Comparison of ENCODE assay signal across 8 mouse cellular contexts in genomic region chr1:151428263-151429221, GRCm38 (mm10). TPM values are rescaled to one million over a fixed set of nuclear protein-coding genes. Genes with fewer than 3 reads are reported as not detected.
A peak's percentile ranks its signal among the peaks of the same experiment; 100 is the strongest.
DNase-seq lines count a peak whose midpoint lies in the region; ATAC-seq and TF ChIP-seq lines count a peak whose summit lies in the region.

Gene Swt1 (minus strand): TSS chr1:151428455.
Gene Trmt1l (plus strand): TSS chr1:151428542.

- H3K4me3 ChIP-seq in ES-Bruce4 (ENCODE audit: low read depth, low read length) = peak within 1 kb of the TSS; percentile 93
- H3K4me3 ChIP-seq in forebrain, embryonic 13.5 days = peak within 1 kb of the TSS; percentile 94
- H3K4me3 ChIP-seq in liver, postnatal 0 days (ENCODE audit: low read depth, low read length) = peak within 1 kb of the TSS; percentile 97
- peak within 1 kb of the TSS; percentile 87 for H3K4me3 ChIP-seq in neural tube, embryonic 14.5 days (ENCODE audit: low read depth, low read length)

- ATAC-seq in cerebellum, adult (ENCODE audit: insufficient number of reproducible peaks, low FRiP score, low TSS enrichment) = peak; percentile 98
- ATAC-seq in forebrain, embryonic 13.5 days = peak; percentile 99
- ATAC-seq in liver, postnatal 0 days = peak; percentile 98
- peak; percentile 100 for ATAC-seq in neural tube, embryonic 14.5 days (ENCODE audit: low read depth)

- WGBS in forebrain, embryonic 13.5 days = under 1% methylated on average over 73 of the region's 74 CpGs
- WGBS in large intestine, adult 2 months = under 1% methylated on average over 74 of the region's 74 CpGs
- WGBS in liver, postnatal 0 days (ENCODE audit: insufficient replicate concordance) = under 1% methylated on average over 71 of the region's 74 CpGs
- under 1% methylated on average over 74 of the region's 74 CpGs for WGBS in neural tube, embryonic 14.5 days

- peaks cover 5% of the 10 kb centered on the region; the same call in 1 of the 2 replicates for H3K36me3 ChIP-seq in ES-Bruce4 (ENCODE audit: control insufficient read depth, insufficient read depth, low read length, poor library complexity, severe bottlenecking)
- peaks cover under 1% of the 10 kb centered on the region; the same call in 1 of the 2 replicates for H3K36me3 ChIP-seq in forebrain, embryonic 13.5 days (ENCODE audit: poor library complexity, severe bottlenecking)
- H3K36me3 ChIP-seq in liver, postnatal 0 days (replicated peaks; ENCODE audit: insufficient read depth, low read length) = no peaks in the 10 kb centered on the region
- no peaks in the 10 kb centered on the region for H3K36me3 ChIP-seq in neural tube, embryonic 14.5 days (ENCODE audit: control insufficient read depth, insufficient read depth, low read length)

- H3K4me2 ChIP-seq in forebrain, embryonic 13.5 days = peak within 1 kb of the TSS; percentile 73
- peak within 1 kb of the TSS; percentile 70 for H3K4me2 ChIP-seq in liver, postnatal 0 days (ENCODE audit: low read depth, low read length)
- H3K4me2 ChIP-seq in neural tube, embryonic 14.5 days (ENCODE audit: low read depth, low read length) = peak within 1 kb of the TSS; percentile 61

- peak within 1 kb of the TSS; percentile 95 for H3K9ac ChIP-seq in ES-Bruce4 (ENCODE audit: low read depth, poor library complexity, severe bottlenecking)
- peak within 1 kb of the TSS; percentile 94 for H3K9ac ChIP-seq in forebrain, embryonic 13.5 days
- H3K9ac ChIP-seq in liver, postnatal 0 days (replicated peaks) = peak within 1 kb of the TSS; percentile 99
- H3K9ac ChIP-seq in neural tube, embryonic 14.5 days (replicated peaks; ENCODE audit: low read depth, low read length) = peak within 1 kb of the TSS; percentile 82

- peak within 1 kb of the TSS; percentile 94 for H3K27ac ChIP-seq in ES-Bruce4 (ENCODE audit: insufficient read depth, low read length)
- peak within 1 kb of the TSS; percentile 96 for H3K27ac ChIP-seq in forebrain, embryonic 13.5 days
- H3K27ac ChIP-seq in liver, postnatal 0 days (ENCODE audit: low read depth) = peak within 1 kb of the TSS; percentile 100
- peak within 1 kb of the TSS; percentile 95 for H3K27ac ChIP-seq in neural tube, embryonic 14.5 days (ENCODE audit: low read depth, low read length)

- H3K9me3 ChIP-seq in ES-Bruce4 (replicated peaks; ENCODE audit: control insufficient read depth, insufficient read depth, low read length, poor library complexity, severe bottlenecking) = no peaks in the 10 kb centered on the region
- no peaks in the 10 kb centered on the region for H3K9me3 ChIP-seq in forebrain, embryonic 13.5 days (replicated peaks)
- H3K9me3 ChIP-seq in liver, postnatal 0 days (ENCODE audit: low read length) = no peaks in the 10 kb centered on the region
- H3K9me3 ChIP-seq in neural tube, embryonic 14.5 days (ENCODE audit: control insufficient read depth, low read length) = no peaks in the 10 kb centered on the region

- peak; percentile 87 for TF ChIP-seq POLR2A in ES-Bruce4 (IDR thresholded peaks at IDR 0.05; ENCODE audit: insufficient read depth, low read length)

- DNase-seq in heart, postnatal 10 days = peak; percentile 99
- peak; percentile 99 for DNase-seq in large intestine, adult 2 months (ENCODE audit: low read depth, low spot score)
- peak; percentile 97 for DNase-seq in liver, postnatal 0 days
- peak; percentile 96 for DNase-seq in testis, postnatal 10 days (ENCODE audit: low spot score)

- peak; percentile 3; the same call in 1 of the 2 replicates for TF ChIP-seq EP300 in ES-Bruce4 (IDR thresholded peaks at IDR 0.05; ENCODE audit: insufficient read depth, low read depth, low read length)
- no peak for TF ChIP-seq EP300 in liver, postnatal 0 days (IDR thresholded peaks at IDR 0.05; ENCODE audit: low read depth)

- intact Hi-C loops in heart, postnatal 10 days (cut with DNase I) = no loop called here

- H3K4me1 ChIP-seq in ES-Bruce4 (ENCODE audit: control insufficient read depth, insufficient read depth, low read length) = no peaks in the 10 kb centered on the region
- peaks cover 19% of the 10 kb centered on the region for H3K4me1 ChIP-seq in forebrain, embryonic 13.5 days
- H3K4me1 ChIP-seq in liver, postnatal 0 days (ENCODE audit: insufficient read depth) = peaks cover 9% of the 10 kb centered on the region
- H3K4me1 ChIP-seq in neural tube, embryonic 14.5 days (ENCODE audit: control insufficient read depth, insufficient read depth, low read length) = peaks cover 17% of the 10 kb centered on the region

- no peak for TF ChIP-seq CTCF in ES-Bruce4 (IDR thresholded peaks at IDR 0.05; ENCODE audit: low read depth, low read length)
- TF ChIP-seq CTCF in liver, postnatal 0 days (IDR thresholded peaks at IDR 0.05; ENCODE audit: low read depth) = no peak

- H3K27me3 ChIP-seq in ES-Bruce4 (ENCODE audit: control insufficient read depth, insufficient read depth, low read length, poor library complexity, severe bottlenecking) = no peaks in the 10 kb centered on the region
- H3K27me3 ChIP-seq in forebrain, embryonic 13.5 days = no peaks in the 10 kb centered on the region
- no peaks in the 10 kb centered on the region for H3K27me3 ChIP-seq in liver, postnatal 0 days (ENCODE audit: insufficient read depth, low read length)
- H3K27me3 ChIP-seq in neural tube, embryonic 14.5 days (ENCODE audit: control insufficient read depth, insufficient read depth, low read length) = no peaks in the 10 kb centered on the region

RNA-seq across cellular contexts. Expression of gene Swt1, which starts in this region (rescaled TPM):
- polyA plus RNA-seq in ES-Bruce4 (2011; ENCODE audit: insufficient read depth, insufficient read length, low read depth, missing spikeins) = 95.9 and 109 TPM in 2 replicates
- polyA plus RNA-seq in forebrain, embryonic 13.5 days (2015; fragmentation: Nextera tagmentation; extraction: Ambion mirVana) = 26.9 and 30.0 TPM in 2 replicates
- 1 to 10 TPM; 8.3 to 9.6 TPM for total RNA-seq in heart, postnatal 10 days (2021)
- polyA plus RNA-seq in large intestine, adult 2 months (2012; rRNA removed) = 7.4 and 14.0 TPM in 2 replicates
- polyA plus RNA-seq in liver, postnatal 0 days (2015; fragmentation: Nextera tagmentation; extraction: Ambion mirVana) = 17.2 and 20.6 TPM in 2 replicates
- polyA plus RNA-seq in neural tube, embryonic 14.5 days (2014; fragmentation: Nextera tagmentation; extraction: Ambion mirVana) = 15.2 and 19.9 TPM in 2 replicates

RNA-seq across cellular contexts. Expression of gene Trmt1l, which starts in this region (rescaled TPM):
- 43.3 and 47.6 TPM in 2 replicates for polyA plus RNA-seq in ES-Bruce4 (2011; ENCODE audit: insufficient read depth, insufficient read length, low read depth, missing spikeins)
- 48.4 and 51.3 TPM in 2 replicates for polyA plus RNA-seq in forebrain, embryonic 13.5 days (2015; fragmentation: Nextera tagmentation; extraction: Ambion mirVana)
- total RNA-seq in heart, postnatal 10 days (2021) = 10 to 100 TPM; 12.8 to 19.3 TPM
- polyA plus RNA-seq in large intestine, adult 2 months (2012; rRNA removed) = 12.2 and 18.9 TPM in 2 replicates
- 10.9 and 12.6 TPM in 2 replicates for polyA plus RNA-seq in liver, postnatal 0 days (2015; fragmentation: Nextera tagmentation; extraction: Ambion mirVana)
- polyA plus RNA-seq in neural tube, embryonic 14.5 days (2014; fragmentation: Nextera tagmentation; extraction: Ambion mirVana) = 42.3 and 48.9 TPM in 2 replicates

Comparison
In these comparisons a context has a peak if more than half of its experiments do, and no peak if none do; other contexts are left out.
1. Peak in every context shown above with its lines: DNase-seq, ATAC-seq, H3K4me3 ChIP-seq and H3K27ac ChIP-seq.